Mouse (Mus musculus) megakaryocyte, embryonic 14.5 days (primary cell): ENCODE data around the gene Slc6a17. TPM values are rescaled to one million over a fixed set of nuclear protein-coding genes. Genes with fewer than 3 reads are reported as not detected.

ENCODE experiments used
- H3K27me3 ChIP-seq: replicated peaks from 2 replicates; pipeline ENCODE3; 2012; ENCODE audit warnings: inconsistent platforms
- H3K36me3 ChIP-seq: replicated peaks from 2 replicates; pipeline ENCODE3; 2012; ENCODE audit warnings: low read length, inconsistent platforms, mixed read lengths
- H3K4me1 ChIP-seq: 2 replicates; pipeline ENCODE4 v1.6.1; 2012; ENCODE audit warnings: inconsistent platforms
- H3K4me3 ChIP-seq: replicated peaks from 2 replicates; pipeline ENCODE3; 2012; ENCODE audit warnings: moderate library complexity, mild to moderate bottlenecking, inconsistent platforms
- H3K9me3 ChIP-seq: 2 replicates; pipeline ENCODE4 v1.6.1; 2012; ENCODE audit warnings: inconsistent platforms
- FLI1 ChIP-seq: IDR thresholded peaks from 2 replicates; pipeline ENCODE4 v1.6.1; 2012; ENCODE audit warnings: low read length, inconsistent platforms, mixed read lengths
- GATA1 ChIP-seq: IDR thresholded peaks from 3 replicates; pipeline ENCODE4 v1.6.1; 2012; ENCODE audit warnings: mixed read lengths, low read length, inconsistent platforms, borderline replicate concordance
- polyA plus RNA-seq: library from polyadenylated mRNA; stranded (reverse); fragments of >175 nt; gene quantifications from 2 replicates; pipeline ENCODE4 v1.2.3, GENCODE M21; 2012; ENCODE audit warnings: low replicate concordance; ENCODE audit not compliant: insufficient read depth

Slc6a17 gene
- polyA plus RNA-seq, 1 experiment, result not detected

- no peak for TF ChIP-seq FLI1
- TF ChIP-seq GATA1, result no peak
- Histone ChIP-seq H3K27me3 (peaks cover 21% of the 10 kb centered on the region), H3K9me3 (peaks cover 33% of the 10 kb centered on the region), H3K4me1 (no peaks in the 10 kb centered on the region), H3K36me3 (no peaks in the 10 kb centered on the region), H3K4me3 (no peak overlapping the region)
These were observed 93.4 kb downstream of the Slc6a17 start for GRCm38 (mm10) chr3:107424258-107425041.

GRCm38 (mm10) chr3:107420156-107420555 is 97.7 kb downstream of the Slc6a17 start:
- Histone ChIP-seq H3K4me3 (no peak overlapping the region), H3K4me1 (no peaks in the 10 kb centered on the region), H3K27me3 (peaks cover 22% of the 10 kb centered on the region), H3K36me3 (no peaks in the 10 kb centered on the region), H3K9me3 (0 out of 2 replicates have a peak, but pooled peaks cover 9% of the 10 kb centered on the region)
- TF ChIP-seq GATA1, result no peak
- no peak for TF ChIP-seq FLI1

Other genes with a start within 250 kb of the Slc6a17 start
- 7.0 and 33.7 TPM in 2 replicates for gene Lamtor5, start 239.2 kb downstream of the Slc6a17 start, polyA plus RNA-seq
- gene Slc16a4, start 226.8 kb downstream of the Slc6a17 start, polyA plus RNA-seq, result not detected in 2 replicates
- 0.38 and 1.3 TPM in 2 replicates for gene Rbm15, start 184.3 kb downstream of the Slc6a17 start, polyA plus RNA-seq
- gene Kcnc4, start 58.5 kb downstream of the Slc6a17 start, polyA plus RNA-seq, result not detected in 2 replicates
- gene Ubl4b, start 37.1 kb upstream of the Slc6a17 start, polyA plus RNA-seq, result not detected in 2 replicates
- not detected in 2 replicates for gene Alx3, start 77.0 kb upstream of the Slc6a17 start, polyA plus RNA-seq
- gene Gm10961, start 113.3 kb upstream of the Slc6a17 start, polyA plus RNA-seq, result not detected in 2 replicates
- gene Strip1, start 113.7 kb upstream of the Slc6a17 start, polyA plus RNA-seq, result 5.7 and 13.3 TPM in 2 replicates
- 2.1 and 3.6 TPM in 2 replicates for gene Ahcyl1, start 178.5 kb upstream of the Slc6a17 start, polyA plus RNA-seq
- 1.5 and 4.0 TPM in 2 replicates for gene Csf1, start 242.5 kb upstream of the Slc6a17 start, polyA plus RNA-seq